Mouse (Mus musculus): ENCODE data around the gene Traf4. TPM values are rescaled to one million over a fixed set of nuclear protein-coding genes. Genes with fewer than 3 reads are reported as not detected.
"Not testable (repeated sequence)": the region's sequence is repeated elsewhere in the genome, so short reads cannot be mapped to it uniquely, and the experiment has no call there.

Traf4 gene
- polyA plus RNA-seq, 1 experiment from 2014 or later: 74.7 TPM

GRCm38 (mm10) chr11:78146168-78146567 is 19.2 kb downstream of the Traf4 start:
- no peaks in the 10 kb centered on the region for H3K9me3 ChIP-seq
- no peak overlapping the region for H3K27ac ChIP-seq
- peaks cover 21% of the 10 kb centered on the region for H3K36me3 ChIP-seq
- H3K9ac ChIP-seq: no peak overlapping the region
- ATAC-seq: no peak
- H3K4me1 ChIP-seq (replicated peaks): no peaks in the 10 kb centered on the region
- H3K4me3 ChIP-seq (replicated peaks): no peak overlapping the region
- WGBS: 80% methylated on average over 5 of the region's 5 CpGs
- H3K4me2 ChIP-seq (replicated peaks): no peak overlapping the region
- H3K27me3 ChIP-seq (replicated peaks): no peaks in the 10 kb centered on the region

- ATAC-seq: no peak
- no peaks in the 10 kb centered on the region for H3K4me1 ChIP-seq (replicated peaks)
- 94% methylated on average over 2 of the region's 2 CpGs for WGBS
- no peak overlapping the region for H3K4me2 ChIP-seq (replicated peaks)
- H3K9ac ChIP-seq: no peak overlapping the region
- peaks cover 17% of the 10 kb centered on the region; the same call in 1 of the 2 replicates for H3K36me3 ChIP-seq
- H3K4me3 ChIP-seq (replicated peaks): no peak overlapping the region
- no peaks in the 10 kb centered on the region for H3K27me3 ChIP-seq (replicated peaks)
- no peak overlapping the region for H3K27ac ChIP-seq
- no peaks in the 10 kb centered on the region for H3K9me3 ChIP-seq
Measured at GRCm38 (mm10) chr11:78143520-78143919, 21.9 kb downstream of the Traf4 start.

- H3K4me1 ChIP-seq (replicated peaks): no peaks in the 10 kb centered on the region
- H3K4me2 ChIP-seq (replicated peaks): no peak overlapping the region
- no peak overlapping the region for H3K9ac ChIP-seq
- no peak for ATAC-seq
- H3K9me3 ChIP-seq: no peaks in the 10 kb centered on the region
- H3K36me3 ChIP-seq: peaks cover 13% of the 10 kb centered on the region; the same call in 1 of the 2 replicates
- no peak overlapping the region for H3K4me3 ChIP-seq (replicated peaks)
- 77% methylated on average over 5 of the region's 5 CpGs for WGBS
- H3K27ac ChIP-seq: no peak overlapping the region
- H3K27me3 ChIP-seq (replicated peaks): no peaks in the 10 kb centered on the region
Measured at GRCm38 (mm10) chr11:78140665-78141064, 24.7 kb downstream of the Traf4 start.

GRCm38 (mm10) chr11:78138023-78138422 is 27.4 kb downstream of the Traf4 start:
- Histone ChIP-seq H3K4me2 (replicated peaks) (no peak overlapping the region), H3K27me3 (replicated peaks) (no peaks in the 10 kb centered on the region), H3K27ac (no peak overlapping the region), H3K36me3 (peaks cover 2% of the 10 kb centered on the region; the same call in 1 of the 2 replicates), H3K9ac (no peak overlapping the region), H3K4me1 (replicated peaks) (0 out of 2 replicates have a peak, but pooled peaks cover 2% of the 10 kb centered on the region), H3K9me3 (no peaks in the 10 kb centered on the region), H3K4me3 (replicated peaks) (no peak overlapping the region)
- ATAC-seq: no peak
- 82% methylated on average over 3 of the region's 3 CpGs for WGBS

- Histone ChIP-seq H3K4me1 (replicated peaks) (0 out of 2 replicates have a peak, but pooled peaks cover 5% of the 10 kb centered on the region), H3K4me2 (replicated peaks) (no peak overlapping the region), H3K4me3 (replicated peaks) (no peak overlapping the region), H3K9me3 (no peaks in the 10 kb centered on the region), H3K36me3 (no peaks in the 10 kb centered on the region), H3K9ac (no peak overlapping the region), H3K27ac (no peak overlapping the region), H3K27me3 (replicated peaks) (no peaks in the 10 kb centered on the region)
- ATAC-seq: no peak
- WGBS: 84% methylated on average over 4 of the region's 4 CpGs
Measured at GRCm38 (mm10) chr11:78137584-78137983, 27.8 kb downstream of the Traf4 start.

GRCm38 (mm10) chr11:78136132-78136531 is 29.3 kb downstream of the Traf4 start:
- Histone ChIP-seq H3K4me2 (replicated peaks) (no peak overlapping the region), H3K9me3 (no peaks in the 10 kb centered on the region), H3K9ac (no peak overlapping the region), H3K4me1 (replicated peaks) (0 out of 2 replicates have a peak, but pooled peaks cover 5% of the 10 kb centered on the region), H3K27ac (no peak overlapping the region), H3K4me3 (replicated peaks) (no peak overlapping the region), H3K36me3 (no peaks in the 10 kb centered on the region), H3K27me3 (replicated peaks) (no peaks in the 10 kb centered on the region)
- WGBS: 81% methylated on average over 1 of the region's 1 CpGs
- ATAC-seq: no peak

GRCm38 (mm10) chr11:78135314-78135713 is 30.1 kb downstream of the Traf4 start:
- not testable (repeated sequence) for H3K9me3 ChIP-seq; H3K4me2 ChIP-seq (replicated peaks); H3K4me3 ChIP-seq (replicated peaks); H3K9ac ChIP-seq; H3K36me3 ChIP-seq; H3K4me1 ChIP-seq (replicated peaks); H3K27ac ChIP-seq; H3K27me3 ChIP-seq (replicated peaks)
- WGBS: 65% methylated on average over 7 of the region's 7 CpGs
- peak; percentile 84 for ATAC-seq

GRCm38 (mm10) chr11:78134344-78134743 is 31.0 kb downstream of the Traf4 start:
- Histone ChIP-seq H3K9me3 (no peaks in the 10 kb centered on the region), H3K27me3 (replicated peaks) (no peaks in the 10 kb centered on the region), H3K36me3 (no peaks in the 10 kb centered on the region), H3K9ac (no peak overlapping the region), H3K4me3 (replicated peaks) (no peak overlapping the region), H3K27ac (no peak overlapping the region), H3K4me2 (replicated peaks) (no peak overlapping the region), H3K4me1 (replicated peaks) (0 out of 2 replicates have a peak, but pooled peaks cover 5% of the 10 kb centered on the region)
- WGBS: 80% methylated on average over 3 of the region's 3 CpGs
- no peak for ATAC-seq

GRCm38 (mm10) chr11:78133915-78134314 is 31.5 kb downstream of the Traf4 start:
- Histone ChIP-seq H3K4me3 (replicated peaks) (no peak overlapping the region), H3K4me1 (replicated peaks) (peaks cover 5% of the 10 kb centered on the region; the same call in 1 of the 2 replicates), H3K36me3 (no peaks in the 10 kb centered on the region), H3K27ac (no peak overlapping the region), H3K4me2 (replicated peaks) (no peak overlapping the region), H3K27me3 (replicated peaks) (no peaks in the 10 kb centered on the region), H3K9me3 (no peaks in the 10 kb centered on the region), H3K9ac (no peak overlapping the region)
- ATAC-seq: no peak
- WGBS: 81% methylated on average over 6 of the region's 6 CpGs

GRCm38 (mm10) chr11:78129458-78129857 is 35.9 kb downstream of the Traf4 start:
- Histone ChIP-seq H3K36me3 (no peaks in the 10 kb centered on the region), H3K9ac (no peak overlapping the region), H3K9me3 (no peaks in the 10 kb centered on the region), H3K4me1 (replicated peaks) (peaks cover 13% of the 10 kb centered on the region; the same call in 1 of the 2 replicates), H3K4me3 (replicated peaks) (no peak overlapping the region), H3K27me3 (replicated peaks) (no peaks in the 10 kb centered on the region), H3K4me2 (replicated peaks) (no peak overlapping the region), H3K27ac (no peak overlapping the region)
- 53% methylated on average over 8 of the region's 8 CpGs for WGBS
- peak; percentile 41 for ATAC-seq

GRCm38 (mm10) chr11:78126739-78127138 is 38.6 kb downstream of the Traf4 start:
- H3K4me2 ChIP-seq (replicated peaks): no peak overlapping the region
- 62% methylated on average over 4 of the region's 4 CpGs for WGBS

GRCm38 (mm10) chr11:78125691-78126090 is 39.7 kb downstream of the Traf4 start:
- Histone ChIP-seq H3K9ac (no peak overlapping the region), H3K9me3 (no peaks in the 10 kb centered on the region), H3K4me1 (replicated peaks) (peaks cover 12% of the 10 kb centered on the region; the same call in 1 of the 2 replicates), H3K4me2 (replicated peaks) (no peak overlapping the region), H3K27me3 (replicated peaks) (no peaks in the 10 kb centered on the region), H3K27ac (no peak overlapping the region), H3K36me3 (no peaks in the 10 kb centered on the region), H3K4me3 (replicated peaks) (no peak overlapping the region)
- 66% methylated on average over 6 of the region's 6 CpGs for WGBS
- ATAC-seq: no peak

More at GRCm38 (mm10) chr11:78126739-78127138, 38.6 kb downstream of the Traf4 start:
- Histone ChIP-seq H3K27ac (0 out of 2 replicates have a peak overlapping the region, but pooled peaks have one; percentile 36), H3K36me3 (no peaks in the 10 kb centered on the region), H3K9me3 (no peaks in the 10 kb centered on the region), H3K4me1 (replicated peaks) (peaks cover 10% of the 10 kb centered on the region; the same call in 1 of the 2 replicates), H3K4me3 (replicated peaks) (no peak overlapping the region), H3K9ac (no peak overlapping the region), H3K27me3 (replicated peaks) (no peaks in the 10 kb centered on the region)
- ATAC-seq: 0 out of 2 replicates have a peak, but pooled peaks have one; percentile 45

- no peak for ATAC-seq
- H3K27me3 ChIP-seq (replicated peaks): no peaks in the 10 kb centered on the region
Measured at GRCm38 (mm10) chr11:78123782-78124181, 41.6 kb downstream of the Traf4 start.

More at GRCm38 (mm10) chr11:78123782-78124181, 41.6 kb downstream of the Traf4 start:
- peaks cover 18% of the 10 kb centered on the region; the same call in 1 of the 2 replicates for H3K4me1 ChIP-seq (replicated peaks)
- H3K36me3 ChIP-seq: no peaks in the 10 kb centered on the region
- no peak overlapping the region for H3K4me3 ChIP-seq (replicated peaks)
- no peak overlapping the region for H3K9ac ChIP-seq
- no peak overlapping the region for H3K27ac ChIP-seq
- H3K9me3 ChIP-seq: no peaks in the 10 kb centered on the region
- no peak overlapping the region for H3K4me2 ChIP-seq (replicated peaks)
